Mouse (Mus musculus) WW6 (cell line): ENCODE data around the gene N4bp2l2.

ENCODE experiments used
- DNase-seq: peaks from one replicate; pipeline ENCODE4 v3.0.0-alpha.2; 2013; ENCODE audit warnings: low read depth, low spot score

Gene N4bp2l2

DNA sequence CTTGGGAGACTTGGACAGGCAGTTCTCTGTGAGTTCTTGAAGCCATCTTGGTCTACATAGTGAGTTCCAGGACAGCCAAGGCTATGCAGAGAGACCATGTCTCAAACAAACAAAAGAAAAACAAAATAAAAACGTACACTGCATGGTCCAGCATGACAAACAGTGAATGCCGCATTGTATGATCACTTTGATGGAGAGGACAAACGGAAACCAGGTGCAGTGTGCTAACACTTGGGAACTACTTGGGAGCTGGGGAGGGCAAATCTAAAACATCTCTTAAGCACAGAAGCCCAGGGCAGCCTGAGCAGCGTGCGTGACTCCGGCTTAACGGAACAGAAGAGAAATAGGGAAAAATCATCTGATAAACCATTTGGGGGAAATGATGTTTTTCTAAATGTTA lies 68.9 kb downstream of the N4bp2l2 start, which contains the start of gene N4bp2l1:
Gene N4bp2l1 (minus strand): TSS at position 101 of the 400 bp plus-strand sequence.
- no peak for DNase-seq

DNA sequence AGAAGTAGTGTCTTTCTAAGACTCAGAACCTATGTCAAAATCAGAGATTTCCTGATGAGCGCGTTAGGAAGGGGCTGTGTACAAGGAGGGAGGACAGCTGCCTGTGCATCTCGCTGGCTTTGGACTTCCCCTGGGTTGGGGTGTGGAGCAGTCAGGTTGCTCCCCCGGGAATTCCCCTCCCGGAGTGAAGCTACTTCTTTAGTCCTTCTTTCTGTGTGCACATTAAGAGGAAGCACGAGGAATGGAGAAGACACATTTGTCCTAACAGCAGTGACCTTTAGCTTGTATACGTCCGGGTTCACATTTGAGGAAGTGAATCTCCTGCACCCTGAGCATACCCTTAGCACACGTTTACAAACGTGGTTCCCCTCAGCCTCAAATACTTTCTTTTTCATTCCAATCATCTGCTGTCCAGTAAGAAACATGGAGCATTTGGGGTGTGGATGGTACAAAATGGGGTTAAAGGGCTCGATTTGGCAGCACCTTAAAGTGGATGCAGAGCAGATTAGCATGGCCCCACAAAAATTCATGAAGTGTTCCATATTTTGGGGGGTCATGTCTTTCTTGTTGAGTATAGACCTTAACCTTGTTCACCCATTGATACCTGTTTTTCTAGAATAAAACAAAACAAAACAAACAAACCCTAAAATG lies 70.5 kb downstream of the N4bp2l2 start:
- DNase-seq: no peak

DNA sequence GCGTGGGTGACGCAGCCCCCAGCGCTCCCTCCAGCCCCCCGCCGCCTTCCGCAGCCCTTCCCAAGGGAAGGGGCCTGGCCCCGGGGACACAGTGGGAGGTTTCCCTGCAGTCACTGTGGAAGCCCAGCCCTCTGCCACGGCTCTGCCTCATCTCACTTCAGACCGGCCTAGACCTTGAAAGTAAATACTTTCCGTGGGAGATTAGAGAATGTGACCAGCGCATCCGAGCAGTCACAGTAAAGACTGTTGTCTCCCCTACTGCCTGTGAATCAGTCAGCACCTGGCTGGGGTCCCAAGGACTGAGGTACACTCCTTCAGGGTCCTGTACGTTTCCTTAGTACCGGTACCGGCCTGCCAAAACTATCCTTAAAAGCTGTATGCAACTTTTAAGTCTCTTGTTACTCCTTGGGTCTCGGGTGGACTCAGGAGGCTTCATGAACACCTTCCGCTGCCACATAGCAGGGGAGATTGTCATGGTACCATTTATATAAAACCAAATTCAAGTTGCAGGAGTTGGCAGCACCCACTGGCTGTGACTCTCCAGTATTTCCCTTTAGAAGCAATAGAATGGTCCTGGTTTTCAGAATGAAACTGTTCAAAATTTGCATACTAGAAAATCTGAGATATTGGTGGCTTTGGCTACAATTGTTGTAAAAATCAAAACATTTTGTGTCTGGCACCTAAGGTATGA lies 71.2 kb downstream of the N4bp2l2 start:
- no peak for DNase-seq

DNA sequence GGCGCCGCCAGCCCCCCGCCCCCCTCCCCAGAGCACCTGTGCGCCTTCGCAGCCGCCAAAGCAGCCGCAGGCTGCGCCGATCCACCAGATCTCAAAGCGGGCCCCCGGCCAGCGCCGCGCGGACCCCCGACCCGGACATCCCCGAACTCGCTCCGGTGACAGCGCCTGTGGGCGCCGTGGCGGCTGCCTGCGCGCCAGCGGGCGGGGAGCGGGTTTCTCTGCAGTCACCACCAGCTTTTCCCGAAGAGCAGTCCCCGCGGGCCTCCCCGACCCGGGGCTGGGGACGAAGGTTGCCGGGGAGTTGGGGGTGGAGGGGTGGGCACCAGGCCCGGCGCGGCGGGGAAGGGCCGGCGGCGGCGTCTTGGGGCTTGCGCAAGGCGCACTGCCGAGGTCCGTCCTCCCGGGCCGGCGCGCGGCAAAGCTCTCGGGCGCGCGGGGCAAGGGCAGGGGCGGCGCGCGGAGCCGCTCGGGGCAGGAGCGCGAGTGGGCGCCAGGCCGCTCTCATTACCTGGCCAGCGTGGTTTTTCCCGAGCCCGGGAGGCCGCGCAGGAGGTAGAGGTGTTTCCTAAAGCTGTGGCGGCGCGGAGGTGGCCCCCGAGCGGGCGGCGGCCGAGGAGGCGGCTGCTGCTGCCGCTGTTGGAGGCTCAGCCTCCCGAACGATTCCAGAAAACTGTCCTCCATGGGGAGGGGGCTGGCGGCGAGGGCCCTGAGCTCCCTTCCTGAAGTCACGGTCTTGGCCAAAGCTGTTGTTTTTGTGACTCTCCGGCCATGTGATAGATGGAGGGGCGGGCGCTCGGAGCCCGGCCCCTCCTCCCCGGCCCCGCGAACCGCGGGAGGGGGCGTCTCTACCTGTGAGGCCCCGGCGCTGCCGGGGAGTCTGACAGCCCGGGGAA lies 72.0 kb downstream of the N4bp2l2 start:
- no peak for DNase-seq

DNA sequence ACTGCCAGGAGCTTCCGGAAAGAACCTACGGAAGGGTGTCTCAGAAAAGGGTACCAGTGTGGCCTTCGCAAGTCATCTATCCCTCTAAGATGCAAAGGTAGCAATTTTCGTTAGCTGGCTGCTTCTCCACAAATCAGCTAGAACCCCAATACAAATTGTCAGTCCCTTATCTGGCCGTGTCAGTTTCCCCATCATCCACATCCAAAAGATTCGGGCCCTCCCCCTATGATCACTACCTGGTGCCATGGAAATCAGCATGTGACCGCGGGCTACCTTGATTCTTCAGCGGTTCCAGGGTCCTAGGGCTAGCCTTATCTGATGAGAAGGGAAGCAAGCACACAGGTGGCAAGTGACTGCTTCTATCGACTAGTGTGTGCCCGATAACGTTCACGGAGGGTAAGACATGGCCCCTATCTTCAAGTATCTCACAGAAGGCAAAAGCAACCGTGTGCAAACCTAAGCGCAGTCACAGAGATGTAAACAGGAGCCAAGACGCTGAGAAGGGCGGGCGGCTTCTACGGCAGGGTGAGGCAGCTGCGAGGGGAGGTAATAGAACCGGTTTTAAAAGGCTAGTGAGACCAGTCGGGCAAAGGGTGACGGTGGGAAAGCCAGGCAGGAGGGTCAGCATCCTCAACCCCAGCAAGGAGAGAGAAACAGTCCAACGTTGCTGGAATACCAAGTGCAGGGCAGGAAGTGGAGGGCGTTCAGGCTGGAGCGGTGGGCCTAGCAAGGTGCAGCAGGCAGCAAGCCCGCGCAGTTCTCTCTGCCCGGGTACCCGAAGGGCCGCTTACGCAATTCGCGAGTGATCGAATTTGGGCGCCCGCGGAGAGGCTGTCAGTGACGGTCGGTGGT lies 72.9 kb downstream of the N4bp2l2 start:
- no peak for DNase-seq

DNA sequence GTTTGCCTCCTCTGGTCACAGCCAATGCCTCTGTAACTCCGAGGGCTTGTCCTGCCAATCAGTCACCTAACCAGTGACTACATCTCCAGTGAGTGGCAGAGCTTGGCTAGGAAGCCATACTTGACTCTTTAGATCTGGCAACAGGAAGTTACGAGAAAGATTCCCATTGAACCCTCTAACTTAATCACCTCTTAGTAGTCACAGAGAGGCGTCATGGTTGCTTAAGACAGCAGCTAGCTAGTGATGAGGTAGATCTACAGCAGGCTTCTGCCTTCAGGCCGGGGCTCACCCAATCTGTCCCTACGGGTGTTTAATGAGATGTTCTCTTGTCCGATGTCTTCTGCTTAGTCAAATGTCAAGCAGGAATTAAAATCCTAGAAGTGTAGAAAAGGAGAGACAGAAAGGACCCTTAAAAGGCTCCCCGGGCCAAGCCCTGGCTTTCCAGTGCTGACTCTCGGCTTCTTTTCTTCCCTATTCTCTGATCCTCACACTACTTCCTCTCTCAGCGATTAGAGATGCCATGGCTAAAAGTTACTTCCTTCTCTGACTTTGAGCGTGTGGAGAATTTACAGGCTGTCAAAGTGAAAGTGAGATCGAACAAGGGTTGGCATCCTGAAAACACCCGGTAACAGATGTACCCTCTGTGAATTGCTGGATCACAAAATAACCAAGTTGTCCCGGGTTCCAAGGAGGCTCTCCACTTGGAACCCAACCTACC lies 73.6 kb downstream of the N4bp2l2 start:
- DNase-seq: no peak

DNA sequence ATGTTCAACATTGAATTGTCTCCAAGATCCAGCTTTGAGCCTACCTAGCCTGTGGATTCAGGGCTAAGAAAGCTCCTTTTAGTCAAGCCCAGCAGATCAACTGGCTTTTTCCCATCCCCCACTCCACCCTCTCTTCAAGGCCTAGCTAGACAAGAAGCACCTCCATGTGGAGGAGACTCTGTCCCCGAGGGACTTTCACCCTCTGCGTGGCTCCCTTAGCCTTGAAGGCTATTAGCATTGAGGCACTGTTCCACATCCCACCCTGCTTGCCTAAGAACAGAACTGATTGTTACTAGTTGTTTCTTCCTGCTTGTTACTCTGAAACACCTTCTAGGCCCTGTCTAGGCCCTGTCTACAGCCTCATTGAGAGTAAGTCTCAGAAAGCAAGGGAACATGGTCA lies 76.0 kb downstream of the N4bp2l2 start:
- no peak for DNase-seq

DNA sequence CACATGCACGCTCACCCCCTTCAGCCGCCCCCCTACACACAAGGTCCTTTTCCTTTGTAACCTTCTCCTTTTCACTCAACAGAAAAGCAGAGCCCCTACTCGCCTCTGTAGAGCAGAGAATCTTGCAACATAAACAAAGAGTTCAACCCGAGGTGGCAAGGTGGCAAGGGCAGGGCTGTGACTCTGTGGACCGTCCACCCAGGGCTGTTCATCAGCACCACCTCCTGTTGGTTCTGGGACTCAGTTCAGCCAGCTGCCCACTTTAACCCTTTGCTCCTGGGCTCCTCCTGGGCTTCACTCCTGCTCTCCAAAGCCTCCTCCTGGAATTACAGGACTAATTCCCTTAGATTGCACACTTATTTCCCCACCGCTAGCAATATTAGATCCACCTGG lies 81.7 kb downstream of the N4bp2l2 start:
- DNase-seq: no peak

DNA sequence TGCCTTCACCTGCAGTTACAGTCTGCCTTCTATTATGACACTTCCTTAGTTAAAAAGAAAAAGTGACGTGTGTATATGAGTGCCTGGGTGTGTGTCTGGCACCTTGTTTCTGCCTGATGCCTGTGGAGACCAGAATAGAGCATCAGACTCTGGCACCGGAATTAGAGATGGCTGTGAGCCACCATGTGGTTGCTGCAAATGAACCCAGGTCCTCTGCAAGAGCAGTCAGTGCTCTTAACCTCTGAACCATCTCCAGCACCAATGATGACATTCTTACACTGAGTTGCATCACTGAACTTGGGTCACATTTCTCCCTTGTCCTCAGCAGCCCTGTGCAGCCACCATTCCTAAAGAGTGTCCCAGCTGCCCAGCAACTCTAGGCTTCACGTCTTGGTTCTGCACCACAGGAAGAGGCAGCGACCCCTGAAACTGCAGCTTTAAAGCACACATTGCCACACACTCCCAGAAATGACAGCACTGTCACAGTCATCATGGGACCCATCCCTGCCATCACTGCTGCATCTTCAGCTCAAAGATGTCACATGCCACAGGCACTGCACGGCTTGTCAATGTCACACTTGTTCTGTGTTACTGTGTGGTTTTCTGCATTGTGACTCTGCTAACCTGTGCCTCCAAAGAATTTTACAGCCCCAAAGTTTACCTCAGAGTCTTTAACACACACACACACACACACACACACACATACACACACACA lies 82.2 kb downstream of the N4bp2l2 start:
- DNase-seq: no peak

DNA sequence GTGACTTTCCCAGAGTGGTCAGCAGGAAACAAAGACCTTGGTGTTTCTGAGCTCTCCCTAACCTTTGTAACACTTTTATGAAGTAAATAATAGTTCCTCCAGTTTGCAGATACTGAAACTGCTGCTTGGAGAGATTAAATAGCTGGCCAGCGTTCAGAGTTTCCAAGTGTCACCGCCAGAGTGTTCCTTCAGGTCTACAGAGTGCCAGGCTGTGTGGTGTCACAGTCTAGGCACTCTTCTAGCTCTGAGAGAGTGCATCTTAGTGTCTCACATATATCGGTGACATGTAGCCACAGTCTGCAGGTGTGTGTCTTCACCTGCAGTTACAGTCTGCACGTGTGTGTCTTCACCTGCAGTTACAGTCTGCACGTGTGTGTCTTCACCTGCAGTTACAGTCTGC lies 82.8 kb downstream of the N4bp2l2 start:
- DNase-seq: no peak

DNA sequence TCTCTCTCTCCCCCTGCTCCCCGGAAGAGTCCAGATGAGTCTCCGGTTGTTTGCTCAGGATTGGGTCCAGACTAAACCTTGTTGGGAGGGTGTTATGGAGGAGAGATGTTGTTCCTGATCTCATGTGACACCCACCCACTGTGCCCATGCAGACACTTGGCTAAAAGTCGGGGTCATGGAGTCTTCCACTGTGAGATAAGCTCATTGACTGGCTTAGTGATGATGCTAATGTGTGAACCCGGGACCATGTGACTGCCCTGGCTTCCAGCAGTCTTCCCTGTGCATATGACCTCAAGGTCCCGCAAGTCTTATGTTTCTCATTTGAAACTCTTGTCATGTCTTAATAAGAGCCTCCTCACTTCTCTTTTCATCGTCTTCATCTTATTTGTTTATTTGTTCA lies 84.8 kb downstream of the N4bp2l2 start:
- no peak for DNase-seq

DNA sequence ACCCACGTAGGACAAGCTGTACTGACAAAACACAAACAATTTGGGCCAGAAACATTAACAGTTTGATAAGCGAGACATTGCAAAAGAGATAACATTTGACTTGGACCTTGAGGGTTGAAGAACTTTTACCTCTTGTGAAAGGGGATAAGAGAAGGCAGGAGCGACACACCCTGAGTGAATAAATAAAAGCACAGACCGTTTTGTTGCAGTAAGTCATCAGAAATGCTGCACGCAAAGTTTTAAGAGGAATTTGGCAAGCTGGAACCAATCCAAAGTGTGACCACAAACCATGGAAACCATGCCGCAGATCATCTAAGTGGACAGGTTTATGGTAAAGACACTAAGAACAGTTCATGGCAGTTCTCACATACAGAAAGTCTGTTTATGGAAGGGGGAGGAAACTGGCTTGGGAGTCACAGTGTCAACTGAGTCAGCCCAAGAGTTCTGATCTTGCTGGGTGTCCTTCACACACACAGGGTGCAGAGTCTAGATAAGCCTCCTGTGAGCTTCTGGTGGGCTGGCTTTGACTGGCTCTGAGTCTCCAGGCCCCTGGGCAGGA lies 87.3 kb downstream of the N4bp2l2 start:
- DNase-seq: no peak

DNA sequence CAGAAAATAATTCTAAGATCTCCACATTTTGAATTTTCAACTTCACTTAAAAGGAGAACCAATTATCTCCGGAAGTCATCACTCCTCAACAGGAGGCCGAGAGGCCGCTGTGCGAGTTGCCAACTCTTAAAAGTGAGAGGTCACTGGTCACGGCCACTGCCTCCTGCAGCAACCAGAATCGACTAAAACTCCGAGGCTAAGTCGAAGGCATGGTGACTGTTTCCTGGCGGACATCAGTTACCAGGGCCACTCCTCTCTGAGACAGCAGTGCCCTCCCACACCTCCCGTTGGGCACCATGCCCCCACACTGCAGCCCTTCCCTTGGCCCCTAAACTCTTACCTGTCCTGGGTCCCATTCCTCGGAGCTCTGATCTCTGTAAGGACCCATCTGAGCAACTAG lies 89.2 kb downstream of the N4bp2l2 start:
- no peak for DNase-seq

DNA sequence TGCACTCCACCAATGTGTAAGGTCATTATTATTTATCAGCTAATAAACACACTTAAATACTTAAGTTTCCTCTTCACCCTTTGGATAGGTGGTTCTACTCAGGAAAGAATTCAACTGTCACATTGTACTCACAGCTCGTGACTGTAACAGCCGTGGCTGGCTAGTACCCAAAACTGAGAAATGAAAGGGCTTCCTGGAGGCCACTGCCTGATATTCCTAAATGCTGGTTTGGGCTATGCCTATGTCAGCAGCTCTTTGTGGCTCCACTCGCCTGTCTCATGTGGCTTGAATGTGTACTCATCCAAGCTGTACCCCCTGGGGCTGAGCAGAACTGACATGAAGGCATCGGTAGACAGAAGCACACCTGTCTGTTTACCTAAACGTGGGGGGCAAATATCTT lies 91.1 kb downstream of the N4bp2l2 start:
- DNase-seq: no peak

DNA sequence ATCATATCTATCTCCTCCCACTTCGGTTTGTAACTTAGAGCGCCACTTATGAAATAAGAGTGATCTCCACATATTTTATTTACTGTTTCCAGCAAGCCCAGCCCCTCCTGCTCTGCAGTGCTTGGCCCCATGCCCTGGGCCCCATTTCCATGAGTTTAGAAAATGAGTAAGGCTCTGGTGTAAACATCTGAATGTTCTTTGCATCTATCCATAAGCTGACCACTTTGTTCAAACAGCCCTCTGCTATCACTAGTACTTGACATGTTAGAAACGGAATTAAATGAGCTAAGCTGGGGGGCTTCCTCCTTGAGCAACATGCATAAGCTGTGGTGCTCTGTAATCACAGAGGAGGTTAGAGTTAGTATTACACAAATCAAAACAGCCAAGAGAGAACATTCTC lies 91.6 kb downstream of the N4bp2l2 start:
- DNase-seq: no peak

DNA sequence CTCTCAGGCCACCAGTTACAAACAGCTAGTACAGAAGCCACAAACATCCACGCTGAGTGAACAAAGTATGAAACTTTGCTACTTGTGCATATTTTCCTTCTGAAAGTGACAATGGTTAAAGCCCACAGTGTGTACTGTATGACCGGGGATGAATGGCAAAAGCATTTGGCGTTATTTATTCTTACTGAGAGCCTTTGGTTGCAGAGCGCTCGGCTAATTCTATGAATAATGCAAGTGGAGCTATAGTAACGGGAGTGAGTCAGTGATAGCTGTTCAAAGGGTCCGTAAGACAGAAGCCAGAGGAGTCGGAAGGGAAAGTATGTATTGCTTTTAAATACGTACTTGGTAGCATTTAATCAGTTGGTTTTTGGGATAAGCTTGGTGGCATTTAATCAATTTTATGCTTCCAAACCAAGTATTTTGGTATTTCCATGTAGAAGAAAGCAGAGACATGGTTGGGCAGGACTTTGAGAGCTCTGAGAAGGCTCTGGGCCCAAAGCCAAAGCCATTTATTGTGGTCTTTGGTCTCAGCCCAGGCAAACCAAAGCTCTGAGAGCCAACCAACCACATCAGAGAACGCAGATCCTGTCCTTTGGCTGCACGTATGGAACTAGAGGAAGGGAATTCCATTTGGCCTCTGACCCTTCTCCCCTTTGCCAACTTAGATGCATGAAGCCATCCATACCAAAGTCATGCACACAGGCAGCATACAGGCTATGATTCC lies 95.3 kb downstream of the N4bp2l2 start:
- DNase-seq: no peak

DNA sequence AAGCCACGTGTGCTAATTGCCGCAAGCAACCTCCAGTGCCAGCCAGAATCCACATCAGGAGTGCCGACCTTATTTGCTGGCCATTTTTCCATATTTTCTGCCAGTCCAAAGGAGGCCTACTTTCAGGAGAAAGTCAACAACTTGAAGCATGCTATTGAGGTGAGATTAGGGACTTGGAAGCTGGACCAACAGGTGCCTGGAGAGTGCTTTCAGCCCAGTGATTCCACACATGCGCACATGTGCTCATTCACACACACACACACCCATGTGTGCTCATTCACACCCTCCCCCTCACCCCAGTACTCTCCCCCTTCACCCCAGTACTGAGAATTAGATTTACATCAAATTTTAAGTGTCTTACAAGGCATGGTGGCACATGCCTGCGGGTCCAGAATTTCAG lies 99.0 kb downstream of the N4bp2l2 start:
- DNase-seq: no peak

DNA sequence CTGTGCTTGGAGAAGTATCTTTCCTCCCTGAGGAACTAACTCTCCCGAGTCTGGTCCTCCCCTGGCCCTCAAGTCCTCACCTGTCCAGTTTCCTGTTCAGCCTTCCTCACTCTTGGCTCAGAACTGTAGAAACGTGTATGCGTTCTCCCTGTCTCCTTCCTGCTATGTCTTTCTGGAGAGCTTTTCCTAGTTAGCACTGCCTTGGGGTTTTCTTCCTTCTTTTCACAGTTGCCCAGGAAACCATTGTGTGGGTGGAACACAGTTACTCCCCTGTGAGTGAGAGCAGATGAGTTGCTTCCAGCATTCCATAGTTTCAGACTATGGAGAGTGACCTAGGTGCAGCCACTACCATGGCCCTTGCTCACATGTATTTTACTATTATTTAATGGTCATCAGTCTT lies 99.8 kb downstream of the N4bp2l2 start:
- no peak for DNase-seq

DNA sequence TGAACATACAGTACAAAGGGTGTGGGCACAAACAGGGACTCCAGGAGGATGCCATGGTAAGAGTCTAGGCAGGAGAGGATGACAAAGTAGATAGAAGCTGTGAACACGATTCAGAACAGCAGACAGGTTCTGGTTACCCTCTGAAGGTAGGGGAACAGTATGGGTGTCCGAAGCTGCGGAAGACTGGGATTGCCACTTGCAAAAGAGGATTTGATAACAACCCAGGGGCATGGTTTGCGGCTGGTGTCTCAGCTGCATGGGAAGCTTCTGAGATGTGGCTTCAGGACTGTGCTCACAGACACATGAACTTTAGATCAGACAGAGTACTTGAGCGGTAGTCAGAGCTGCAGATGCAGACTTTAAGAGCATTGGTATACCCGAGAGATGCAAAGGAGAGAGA lies 101.6 kb downstream of the N4bp2l2 start:
- no peak for DNase-seq
